Mouse (Mus musculus) olfactory bulb, adult 2 months (tissue): ENCODE results near the gene CK137956.

Experiments
- CTCF ChIP-seq: fragments of 200-500 bp; IDR thresholded peaks from 2 replicates; pipeline ENCODE4 v1.5.1; 2012; ENCODE audit warnings: low read depth, mild to moderate bottlenecking, low read length, moderate library complexity; ENCODE audit not compliant: insufficient read depth
- POLR2A ChIP-seq: fragments of 200-500 bp; IDR thresholded peaks from 2 replicates; pipeline ENCODE4 v1.6.1; 2012; ENCODE audit warnings: mild to moderate bottlenecking, low read depth, low read length, moderate library complexity; ENCODE audit not compliant: insufficient read depth

- no peak for TF ChIP-seq CTCF
- TF ChIP-seq POLR2A: no peak
Measured at GRCm38 (mm10) chr4:128019465-128019864, 48.7 kb upstream of the CK137956 start.
